Mouse (Mus musculus): ENCODE data around the gene Nrxn3. TPM values are rescaled to one million over a fixed set of nuclear protein-coding genes. Genes with fewer than 3 reads are reported as not detected.

Nrxn3 gene
- total RNA-seq, 1 experiment from 2014 or later: 0.33 TPM

- no peak for DNase-seq
Measured at GRCm38 (mm10) chr12:90144247-90144646, 1421.6 kb downstream of the Nrxn3 start.

GRCm38 (mm10) chr12:90158131-90158772, 1435.6 kb downstream of the Nrxn3 start:
- no peak for DNase-seq

- DNase-seq: no peak
Measured at GRCm38 (mm10) chr12:90159911-90160310, 1437.2 kb downstream of the Nrxn3 start.

GRCm38 (mm10) chr12:90166118-90166517, 1443.4 kb downstream of the Nrxn3 start:
- DNase-seq: no peak

- DNase-seq: no peak
Measured at GRCm38 (mm10) chr12:90181566-90181965, 1458.9 kb downstream of the Nrxn3 start.

GRCm38 (mm10) chr12:90183021-90183420, 1460.3 kb downstream of the Nrxn3 start:
- peak; percentile 4 for DNase-seq

GRCm38 (mm10) chr12:90196161-90196560, 1473.5 kb downstream of the Nrxn3 start:
- DNase-seq: no peak

- DNase-seq: no peak
Measured at GRCm38 (mm10) chr12:90197994-90198393, 1475.3 kb downstream of the Nrxn3 start.

GRCm38 (mm10) chr12:90202501-90202900, 1479.8 kb downstream of the Nrxn3 start:
- peak; percentile 16 for DNase-seq

- no peak for DNase-seq
Measured at GRCm38 (mm10) chr12:90211410-90211809, 1488.7 kb downstream of the Nrxn3 start.

GRCm38 (mm10) chr12:90217060-90217459, 1494.4 kb downstream of the Nrxn3 start:
- DNase-seq: no peak

- DNase-seq: no peak
Measured at GRCm38 (mm10) chr12:90229062-90229461, 1506.4 kb downstream of the Nrxn3 start.

GRCm38 (mm10) chr12:90236093-90236492, 1513.4 kb downstream of the Nrxn3 start:
- DNase-seq: no peak

- DNase-seq: no peak
Measured at GRCm38 (mm10) chr12:90260301-90260700, 1537.6 kb downstream of the Nrxn3 start.

- DNase-seq: no peak
Measured at GRCm38 (mm10) chr12:90268111-90268510, 1545.4 kb downstream of the Nrxn3 start.

GRCm38 (mm10) chr12:90270763-90271379, 1548.2 kb downstream of the Nrxn3 start:
- DNase-seq: no peak

GRCm38 (mm10) chr12:90274621-90275236, 1552.1 kb downstream of the Nrxn3 start:
- no peak for DNase-seq

- no peak for DNase-seq
Measured at GRCm38 (mm10) chr12:90281236-90281635, 1558.6 kb downstream of the Nrxn3 start.

- no peak for DNase-seq
Measured at GRCm38 (mm10) chr12:90283022-90283421, 1560.3 kb downstream of the Nrxn3 start.

- no peak for DNase-seq
Measured at GRCm38 (mm10) chr12:90302671-90303070, 1580.0 kb downstream of the Nrxn3 start.

- no peak for DNase-seq
Measured at GRCm38 (mm10) chr12:90331806-90332205, 1609.1 kb downstream of the Nrxn3 start.

- no peak for DNase-seq
Measured at GRCm38 (mm10) chr12:90332459-90332858, 1609.8 kb downstream of the Nrxn3 start.

GRCm38 (mm10) chr12:90337496-90338228, 1615.0 kb downstream of the Nrxn3 start:
- no peak for DNase-seq

All from adrenal gland, postnatal 14 days (tissue).